Mouse (Mus musculus) c-Kit-positive CD71-positive TER-119-positive erythroid progenitor cells, embryonic 14.5 days (primary cell): Measurements from ENCODE around the gene Mbd4.

Source experiments
- DNase-seq: peaks from one replicate; pipeline ENCODE4 v3.0.0-alpha.2; 2013; ENCODE audit warnings: low spot score

Gene Mbd4

DNA sequence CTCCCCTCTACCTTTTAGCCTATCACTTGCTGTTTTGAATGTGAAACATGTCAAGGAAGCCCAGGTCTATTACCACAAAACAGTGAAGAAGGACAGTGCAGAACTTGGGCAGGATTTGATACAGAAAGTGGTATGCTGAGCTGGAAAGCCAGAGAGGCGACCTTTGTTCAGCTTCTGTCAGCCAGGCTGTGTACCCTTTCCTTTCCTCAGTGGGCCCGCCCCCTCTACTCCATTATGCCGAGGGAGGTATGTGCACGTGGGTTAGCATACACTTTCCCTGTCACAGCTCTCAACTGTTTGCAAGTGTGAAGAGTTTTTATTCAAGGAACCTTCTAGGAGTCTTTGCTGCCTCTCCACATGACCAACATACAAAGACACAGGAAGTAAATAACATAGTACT is 6.1 kb upstream of the Mbd4 start:
- no peak for DNase-seq

DNA sequence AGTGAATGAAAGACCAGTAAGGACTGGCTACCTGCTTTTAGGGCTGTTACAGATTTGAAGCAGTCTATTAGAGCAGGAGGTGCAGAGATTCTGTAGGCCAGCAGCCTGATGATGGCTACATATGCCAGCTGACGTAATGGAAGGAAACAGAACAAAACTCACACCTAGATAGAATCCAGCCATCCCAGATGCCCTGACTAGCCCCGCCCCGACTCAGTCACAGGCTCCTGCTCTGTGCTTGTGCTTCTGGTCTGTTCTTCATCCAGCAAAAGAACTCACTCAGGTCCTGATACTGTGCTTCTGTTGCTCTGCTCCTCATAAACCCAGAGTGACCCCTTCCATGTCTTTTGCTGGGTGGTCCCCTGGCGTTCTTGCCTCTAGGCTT is 3.2 kb upstream of the Mbd4 start:
- no peak for DNase-seq

- DNase-seq = no peak
Measured at GRCm38 (mm10) chr6:115855733-115856360, 2.7 kb upstream of the Mbd4 start.

- no peak for DNase-seq
Measured at GRCm38 (mm10) chr6:115854432-115854831, 1.3 kb upstream of the Mbd4 start.

DNA sequence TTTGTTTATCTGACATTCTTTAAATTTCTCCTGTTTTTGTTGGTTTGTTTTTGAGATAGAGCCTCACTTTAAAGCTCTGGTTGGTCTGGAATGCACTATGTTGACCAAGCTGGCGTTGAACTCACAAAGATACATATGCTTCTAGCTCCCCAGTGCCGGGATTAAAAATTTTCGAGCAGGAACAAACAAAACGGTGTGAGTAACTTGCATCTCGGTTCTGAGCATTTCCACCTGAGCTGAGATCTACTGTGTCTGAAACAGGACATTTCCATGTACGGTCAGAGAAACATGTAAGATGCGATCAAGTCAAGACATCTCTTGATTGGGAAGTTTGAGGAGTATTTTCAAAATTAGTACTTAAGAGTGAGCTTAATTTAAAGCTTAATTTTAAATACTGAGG is 814 bp upstream of the Mbd4 start:
- no peak for DNase-seq

DNA sequence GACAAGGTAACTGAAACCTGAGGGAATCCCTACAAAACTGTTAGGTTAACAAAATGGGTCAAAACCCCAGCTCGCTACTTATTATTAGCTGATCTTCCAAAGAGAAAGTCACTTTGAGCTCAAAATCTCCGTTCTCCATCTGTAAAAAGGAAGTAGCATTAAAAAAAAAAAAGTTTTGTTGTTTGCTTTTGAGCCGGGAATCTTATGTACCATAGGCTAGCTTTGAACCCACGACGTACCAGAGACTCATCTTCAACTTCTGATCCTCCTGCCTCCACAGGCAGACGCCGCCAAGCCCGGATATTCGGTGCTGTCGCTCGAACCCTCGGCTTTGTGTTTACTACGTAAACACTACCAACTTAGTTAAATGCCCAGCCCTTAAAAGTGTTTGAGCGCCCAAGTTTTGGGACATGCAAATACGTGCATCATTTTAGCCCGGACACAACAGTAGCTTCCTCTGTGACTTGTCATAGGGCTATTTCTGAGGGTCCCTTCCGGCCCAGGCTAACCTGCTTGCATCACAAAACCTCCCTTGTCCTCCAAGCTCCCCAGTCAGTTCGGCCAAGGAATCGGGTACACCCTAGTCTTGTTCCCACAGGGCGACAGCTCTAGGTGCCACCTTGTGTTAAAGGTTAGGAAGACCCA is 603 bp downstream of the Mbd4 start:
- DNase-seq = no peak

DNA sequence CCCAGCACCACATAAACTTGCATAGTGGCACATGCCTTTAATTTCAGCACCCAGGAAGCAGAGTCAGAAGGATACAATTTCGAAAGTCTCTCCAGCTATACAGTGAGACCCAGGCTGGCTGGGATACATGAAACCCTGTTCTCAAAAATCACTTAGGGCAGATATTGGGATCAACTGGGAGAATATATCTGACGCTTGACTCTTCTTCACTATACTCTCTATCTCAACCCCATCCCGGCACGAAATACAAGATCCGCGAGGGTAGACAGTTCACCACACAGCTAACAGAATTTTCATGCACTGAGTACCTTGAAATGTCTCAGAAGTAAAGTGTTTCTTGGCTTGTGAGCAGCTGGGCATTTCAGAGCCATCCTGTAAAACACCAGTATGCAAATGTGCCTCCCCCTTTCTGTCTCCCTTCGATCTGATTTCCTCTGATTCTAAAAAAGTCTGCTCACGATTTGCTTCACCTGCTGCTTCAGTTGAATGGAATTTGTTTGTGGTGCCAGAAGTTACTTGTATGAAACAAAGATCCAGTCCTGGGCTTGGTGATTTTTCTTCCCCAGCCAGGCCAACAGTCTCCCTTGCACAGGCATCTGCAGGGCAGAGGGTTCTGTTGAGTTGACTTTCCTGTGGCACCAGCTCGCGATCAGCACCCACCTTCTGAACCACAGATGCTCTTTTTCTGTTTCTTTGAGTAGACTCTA is 4.4 kb downstream of the Mbd4 start:
- no peak for DNase-seq

DNA sequence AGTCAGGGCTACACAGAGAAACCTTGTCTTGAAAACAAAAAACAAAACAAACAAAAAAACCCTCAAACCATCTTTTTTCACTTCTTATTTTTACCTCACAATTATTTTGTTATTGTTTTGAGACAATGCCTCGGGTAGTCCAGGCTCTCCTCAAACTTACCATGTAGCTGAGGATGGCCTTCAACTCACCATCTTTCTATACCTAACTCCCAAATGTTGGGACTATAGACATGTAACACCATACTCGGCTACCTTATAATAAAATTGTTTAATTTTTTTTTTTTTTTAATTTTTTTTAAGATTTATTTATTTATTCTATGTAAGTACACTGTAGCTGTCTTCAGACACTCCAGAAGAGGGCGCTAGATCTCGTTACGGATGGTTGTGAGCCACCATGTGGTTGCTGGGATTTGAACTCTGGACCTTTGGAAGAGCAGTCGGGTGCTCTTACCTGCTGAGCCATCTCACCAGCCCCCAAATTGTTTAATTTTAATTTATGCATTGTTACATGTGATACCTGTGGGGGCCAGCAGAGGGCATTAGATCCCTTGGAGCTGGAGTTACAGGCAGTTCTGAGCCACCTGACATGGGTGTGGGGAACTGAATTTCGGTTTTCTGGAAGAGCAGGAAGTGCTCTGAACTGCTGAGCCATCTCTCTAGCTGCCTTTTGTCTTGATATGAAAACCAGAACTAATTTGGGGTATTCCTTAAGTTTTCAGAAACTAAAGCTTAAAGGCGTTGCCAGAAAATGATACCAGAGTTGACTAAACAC is 6.3 kb downstream of the Mbd4 start:
- peak; percentile 56 for DNase-seq

GRCm38 (mm10) chr6:115845006-115845405 is 8.2 kb downstream of the Mbd4 start:
- DNase-seq = no peak

- DNase-seq = no peak
Measured at GRCm38 (mm10) chr6:115838745-115839144, 14.4 kb downstream of the Mbd4 start.

DNA sequence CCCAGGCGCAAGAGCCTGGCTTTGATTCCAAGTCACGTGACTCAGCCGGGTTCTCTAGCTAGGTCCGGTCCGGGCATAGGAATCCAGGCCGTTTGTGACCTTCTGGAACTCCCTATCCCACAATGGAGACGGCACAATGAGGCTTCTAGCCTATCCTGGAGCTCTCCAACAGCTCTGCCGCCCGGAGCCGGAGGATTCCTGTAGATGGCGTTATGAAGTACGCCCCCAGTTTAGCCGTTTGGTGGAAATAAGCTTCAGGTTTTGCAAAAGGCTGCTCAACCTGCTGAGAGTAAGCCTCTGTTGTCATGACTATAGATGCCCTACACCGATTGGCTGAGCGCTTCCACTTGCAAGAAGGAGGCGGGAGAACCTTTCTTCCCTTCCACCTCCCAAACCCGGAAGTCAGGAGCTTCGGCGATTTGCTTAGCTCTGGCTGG is 15.0 kb downstream of the Mbd4 start, which contains the start of gene Efcab12:
Gene Efcab12 (minus strand): TSS at position 252 of the 437 bp plus-strand sequence.
- peak; percentile 70 for DNase-seq

DNA sequence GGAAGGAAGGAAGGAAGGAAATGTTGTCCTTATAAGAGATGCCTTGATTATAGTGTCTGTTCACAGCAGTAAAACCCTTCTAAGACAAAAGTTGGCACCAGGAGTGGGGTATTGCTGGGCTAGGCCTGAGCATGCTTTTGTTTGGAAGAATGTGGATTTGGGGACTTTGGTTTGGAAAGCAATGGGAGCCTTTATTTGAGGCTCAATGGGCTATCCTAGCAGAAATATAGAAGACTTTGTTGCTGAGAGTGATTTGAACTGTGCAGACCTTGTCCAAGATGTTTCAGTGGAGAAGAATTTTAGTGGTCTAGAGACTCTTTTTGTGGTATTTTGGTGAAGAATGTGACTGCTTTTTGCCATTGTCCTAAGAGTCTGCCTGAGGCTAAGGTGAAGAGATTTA is 19.3 kb downstream of the Mbd4 start:
- no peak for DNase-seq

GRCm38 (mm10) chr6:115832152-115832850 is 20.9 kb downstream of the Mbd4 start:
- no peak for DNase-seq

DNA sequence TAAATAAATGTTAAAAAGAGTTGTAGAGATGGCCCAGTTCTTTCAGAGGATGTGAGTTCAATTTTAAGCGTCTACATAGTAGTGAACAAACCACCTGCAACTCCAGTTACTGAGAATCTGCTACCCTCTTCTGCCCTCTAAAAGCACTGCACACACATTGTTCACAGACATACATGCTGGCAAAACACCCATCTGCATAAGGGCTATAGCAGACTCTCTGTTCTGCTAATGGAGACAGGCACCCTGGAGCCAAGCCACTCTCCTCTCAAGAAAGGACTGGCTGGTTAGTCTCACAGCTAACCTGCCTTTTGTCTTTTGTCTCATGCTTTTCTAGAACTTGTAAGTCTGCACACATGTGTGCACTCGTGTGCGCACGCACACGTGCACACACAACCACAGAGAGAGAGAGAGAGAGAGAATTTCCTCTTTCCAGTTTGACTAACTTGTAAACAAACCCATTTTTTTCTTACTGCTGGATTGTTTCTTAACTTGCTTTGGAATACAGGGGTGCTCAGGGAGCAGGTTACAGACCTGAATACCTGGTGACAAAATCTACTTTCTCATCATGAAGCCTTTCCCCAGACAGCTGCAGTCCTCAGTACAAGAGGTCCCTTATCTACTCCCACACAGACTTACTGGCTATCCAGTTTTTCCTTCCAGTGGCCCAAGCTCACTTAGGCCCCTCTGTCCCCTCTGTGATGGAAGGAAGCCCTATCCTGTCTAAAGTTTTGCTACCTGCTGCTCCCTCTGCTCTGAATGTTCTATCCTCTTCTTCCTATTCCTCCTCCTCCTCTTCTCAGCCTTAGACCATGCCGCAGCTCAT is 22.2 kb downstream of the Mbd4 start:
- no peak for DNase-seq

DNA sequence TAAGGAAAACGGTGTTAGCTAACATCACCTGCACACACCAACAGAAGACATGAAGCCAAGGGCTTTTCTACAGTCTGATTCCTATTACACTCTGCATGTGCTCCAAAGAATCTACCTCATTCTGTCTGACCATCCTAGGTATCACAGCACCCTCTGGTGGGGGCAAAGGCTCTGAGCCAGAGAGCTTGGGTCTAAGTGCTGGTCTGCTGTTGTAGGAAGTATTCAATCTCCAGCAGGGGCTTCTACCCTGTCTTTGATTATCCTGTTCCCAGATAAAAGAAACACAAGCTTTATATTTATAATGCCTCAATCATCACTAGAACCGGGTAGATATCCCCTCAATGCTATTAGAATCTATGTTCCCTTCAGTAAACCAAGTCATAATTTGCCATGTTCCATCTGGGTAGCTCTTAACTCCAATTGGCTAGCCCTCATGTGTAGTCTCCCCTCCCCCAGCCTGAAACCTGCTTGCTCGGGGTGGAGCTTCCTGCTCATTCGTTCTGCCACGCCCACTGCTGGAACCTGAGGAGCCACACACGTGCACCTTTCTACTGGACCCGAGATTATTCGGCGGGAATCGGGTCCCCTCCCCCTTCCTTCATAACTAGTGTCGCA is 29.2 kb downstream of the Mbd4 start:
- peak; percentile 66 for DNase-seq

GRCm38 (mm10) chr6:115821216-115821993 is 31.8 kb downstream of the Mbd4 start:
- no peak for DNase-seq

- no peak for DNase-seq
Measured at GRCm38 (mm10) chr6:115818129-115818528, 35.0 kb downstream of the Mbd4 start.

DNA sequence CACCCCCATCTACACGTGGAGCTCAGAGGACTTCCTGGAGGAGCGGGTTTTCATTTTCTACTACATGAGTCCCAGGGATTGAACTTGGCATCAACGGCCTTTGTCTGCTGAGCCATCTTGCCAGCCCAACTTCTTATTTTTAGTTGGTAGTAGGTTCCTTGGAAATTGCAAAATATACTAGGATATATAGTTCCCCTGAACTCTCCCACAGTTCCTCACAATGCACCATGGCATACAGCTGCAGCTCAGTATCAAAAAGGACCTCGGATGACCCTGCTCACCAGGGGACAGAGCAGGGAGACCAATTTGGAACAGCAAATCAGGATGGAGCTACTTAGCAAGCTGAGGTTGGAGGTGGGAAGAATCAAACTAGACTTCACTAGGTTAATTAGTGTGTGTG is 38.1 kb downstream of the Mbd4 start:
- DNase-seq = no peak

DNA sequence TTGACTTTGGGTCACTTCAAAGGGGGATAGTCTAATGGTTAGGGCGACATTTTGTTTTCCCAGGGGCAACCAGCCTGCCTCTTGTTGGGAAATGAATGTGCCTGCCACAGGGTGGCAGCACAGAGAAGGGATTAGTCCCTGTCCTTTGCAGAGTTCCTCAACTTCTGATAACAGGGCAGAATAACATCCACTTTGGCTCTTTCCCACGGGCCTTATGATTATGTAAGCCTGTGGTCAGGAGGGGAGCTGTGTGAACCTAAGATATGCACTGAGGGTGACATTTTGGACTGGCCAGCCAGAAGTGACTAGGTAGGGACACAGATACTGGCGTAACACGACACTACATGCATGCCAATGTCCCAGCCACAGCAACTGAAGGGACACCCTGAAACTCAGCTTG is 39.1 kb downstream of the Mbd4 start:
- peak; percentile 68 for DNase-seq

DNA sequence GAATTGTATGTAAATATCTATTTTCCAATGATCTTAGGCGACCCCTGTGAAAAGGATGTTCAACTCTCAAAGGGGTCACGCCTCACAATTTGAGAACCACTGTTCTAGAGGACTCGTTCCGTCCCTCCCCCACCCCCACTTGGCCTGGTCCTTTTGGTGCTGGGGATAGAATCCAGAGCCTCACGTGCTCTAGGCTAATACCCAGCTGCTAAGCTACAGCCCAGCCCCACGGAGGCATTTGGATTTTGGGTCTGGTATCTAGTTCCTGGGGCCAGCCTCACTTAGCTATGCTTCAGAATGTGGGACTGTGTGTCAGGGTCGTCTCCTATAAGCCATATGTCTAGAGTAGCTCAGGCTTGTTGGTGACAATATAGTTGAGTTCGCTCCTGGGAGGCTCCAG is 41.6 kb downstream of the Mbd4 start:
- DNase-seq = no peak
